Comparison of ENCODE assay signal across 28 mouse cellular contexts in the genomic region with DNA sequence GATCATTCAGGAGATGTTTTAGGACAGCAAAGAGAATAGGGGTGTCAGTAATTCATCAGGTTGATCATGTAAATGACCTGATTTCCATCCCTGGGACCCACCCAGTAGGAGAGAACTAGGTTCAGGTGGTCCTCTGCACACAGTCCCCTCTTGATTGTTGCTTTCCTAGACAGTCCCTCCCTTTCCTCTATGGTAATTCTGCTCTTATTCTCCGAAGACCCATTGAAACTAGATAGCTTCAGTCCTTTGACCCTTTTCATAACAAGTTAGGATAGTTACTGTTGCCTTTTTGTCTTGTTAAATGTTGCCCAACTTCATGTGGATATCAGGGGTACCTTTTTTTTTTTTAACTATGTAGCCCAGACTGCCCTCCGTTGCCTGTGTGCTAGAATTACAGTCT. TPM values are rescaled to one million over a fixed set of nuclear protein-coding genes. Genes with fewer than 3 reads are reported as not detected.
DNase-seq lines count a peak whose midpoint lies in the region; ATAC-seq and TF ChIP-seq lines count a peak whose summit lies in the region.
"Had no signal": no experiment of that assay in that cellular context is flagged by ENCODE, and none has a peak within 500 bp of the region (broad histone marks: within the 10 kb centered on the region; RNA-seq: fewer than 3 reads in every experiment).

No protein-coding gene starts in this region.

- no peak overlapping the region for H3K27ac ChIP-seq in liver, adult 2 months (replicated peaks; ENCODE audit: insufficient read depth, low read depth, low read length)
- no peak overlapping the region for H3K27ac ChIP-seq in liver, embryonic 12.5 days
- no peak overlapping the region for H3K27ac ChIP-seq in MEL (ENCODE audit: control insufficient read depth, low read depth, low read length)
- no peak overlapping the region for H3K27ac ChIP-seq in kidney, embryonic 15.5 days
- H3K27ac ChIP-seq: embryonic facial prominence, embryonic 12.5 days; forebrain, embryonic 13.5 days; hindbrain, embryonic 10.5 days; hindbrain, embryonic 14.5 days had no signal

- TF ChIP-seq RAD21 in MEL (IDR thresholded peaks at IDR 0.05; ENCODE audit: low read depth, low read length), result no peak

- TF ChIP-seq POLR2A in liver, adult 2 months (IDR thresholded peaks at IDR 0.05; ENCODE audit: extremely low read depth, insufficient read depth, low read length), result no peak
- no peak for TF ChIP-seq POLR2A in MEL (IDR thresholded peaks at IDR 0.05; ENCODE audit: control insufficient read depth in 1 of 2, insufficient read depth in 1 of 2, low read depth in 1 of 2, low read length in 2 of 2, poor library complexity in 1 of 2)

- no peak for DNase-seq in liver, adult 2 months (ENCODE audit: extremely low read depth, low read depth, low spot score)
- no peak for DNase-seq in MEL (ENCODE audit: low read depth, low spot score)
- peak; percentile 36 for DNase-seq in induced T-regulatory cell, adult 2 months (ENCODE audit: low read depth)
- DNase-seq in spleen, postnatal 4 days (ENCODE audit: low spot score in 2 of 2), result no peak
- DNase-seq in thymus, postnatal 0 days (ENCODE audit: low spot score), result no peak
- DNase-seq: adrenal gland, adult 8-10 months; adrenal gland, postnatal 36 days; B cell, adult 2 months; cerebellum, adult 9-10 months; cerebellum, postnatal 25 days; forebrain, postnatal 0 days; gastrocnemius, adult 2 months; gastrocnemius, postnatal 25 days had no signal

- H3K4me3 ChIP-seq in liver, adult 2 months (ENCODE audit: insufficient read depth, low read depth, low read length), result no peak overlapping the region
- no peak overlapping the region for H3K4me3 ChIP-seq in liver, embryonic 12.5 days
- no peak overlapping the region for H3K4me3 ChIP-seq in MEL (ENCODE audit: control insufficient read depth in 1 of 2, insufficient read depth in 1 of 2, low read depth in 2 of 2, low read length in 2 of 2)
- no peak overlapping the region for H3K4me3 ChIP-seq in kidney, embryonic 15.5 days (replicated peaks)
- H3K4me3 ChIP-seq: embryonic facial prominence, embryonic 12.5 days; forebrain, embryonic 13.5 days; gastrocnemius, adult 2 months; heart, embryonic 12.5 days; hindbrain, embryonic 10.5 days had no signal

- peaks cover 43% of the 10 kb centered on the region for H3K36me3 ChIP-seq in liver, adult 2 months (ENCODE audit: control insufficient read depth, insufficient read depth, low read length)
- H3K36me3 ChIP-seq in liver, embryonic 12.5 days, result peaks cover 23% of the 10 kb centered on the region
- H3K36me3 ChIP-seq in MEL (ENCODE audit: control insufficient read depth in 1 of 2, insufficient read depth in 2 of 2, low read length in 2 of 2), result peaks cover 19 to 24% of the 10 kb centered on the region in 2 experiments
- H3K36me3 ChIP-seq in kidney, embryonic 15.5 days, result peaks cover 39% of the 10 kb centered on the region

- no peak for TF ChIP-seq EP300 in MEL (IDR thresholded peaks at IDR 0.05; ENCODE audit: low read depth in 1 of 2, low read length in 2 of 2)

- H3K4me1 ChIP-seq in liver, adult 2 months (ENCODE audit: control insufficient read depth, insufficient read depth, low read length), result peaks cover 12% of the 10 kb centered on the region
- peaks cover 18% of the 10 kb centered on the region for H3K4me1 ChIP-seq in liver, embryonic 12.5 days
- peaks cover 9 to 19% of the 10 kb centered on the region in 2 experiments for H3K4me1 ChIP-seq in MEL (ENCODE audit: control insufficient read depth in 1 of 2, insufficient read depth in 2 of 2, low read length in 2 of 2)
- peaks cover 27% of the 10 kb centered on the region for H3K4me1 ChIP-seq in kidney, embryonic 15.5 days

- no peak for ATAC-seq in liver, embryonic 12.5 days
- ATAC-seq in kidney, embryonic 15.5 days (replicated peaks; ENCODE audit: low FRiP score), result no peak
- ATAC-seq: CD4-positive, CD25-positive, alpha-beta regulatory T cell, adult 4 months; forebrain, embryonic 13.5 days; forebrain, postnatal 0 days; Patski had no signal

- H3K27me3 ChIP-seq in liver, adult 2 months (ENCODE audit: control insufficient read depth, insufficient read depth, low read length), result no peaks in the 10 kb centered on the region
- H3K27me3 ChIP-seq in liver, embryonic 12.5 days (replicated peaks), result no peaks in the 10 kb centered on the region
- H3K27me3 ChIP-seq in MEL (ENCODE audit: control insufficient read depth in 1 of 2, insufficient read depth in 2 of 2, low read length in 2 of 2), result no peaks in the 10 kb centered on the region
- H3K27me3 ChIP-seq in kidney, embryonic 15.5 days, result no peaks in the 10 kb centered on the region
- H3K27me3 ChIP-seq: embryonic facial prominence, embryonic 12.5 days; forebrain, embryonic 13.5 days; heart, embryonic 12.5 days; Patski had no signal

- H3K4me2 ChIP-seq in liver, embryonic 12.5 days, result no peak overlapping the region
- H3K4me2 ChIP-seq in kidney, embryonic 15.5 days, result no peak overlapping the region
- H3K4me2 ChIP-seq: embryonic facial prominence, embryonic 12.5 days; forebrain, embryonic 13.5 days; heart, embryonic 12.5 days; hindbrain, embryonic 14.5 days had no signal

- H3K79me2 ChIP-seq in liver, adult 2 months (ENCODE audit: control insufficient read depth, insufficient read depth, low read length), result peaks cover 18% of the 10 kb centered on the region
- peaks cover 39% of the 10 kb centered on the region for H3K79me2 ChIP-seq in MEL (ENCODE audit: control insufficient read depth, insufficient read depth, low read length, poor library complexity)

- no peaks in the 10 kb centered on the region for H3K9me3 ChIP-seq in liver, embryonic 12.5 days (replicated peaks)
- no peaks in the 10 kb centered on the region for H3K9me3 ChIP-seq in MEL (replicated peaks; ENCODE audit: insufficient read depth, low read length)
- H3K9me3 ChIP-seq in kidney, embryonic 15.5 days (replicated peaks), result no peaks in the 10 kb centered on the region
- H3K9me3 ChIP-seq: embryonic facial prominence, embryonic 12.5 days; forebrain, embryonic 13.5 days; G1E; heart, embryonic 12.5 days; hindbrain, embryonic 10.5 days had no signal

- H3K9ac ChIP-seq in liver, adult 2 months (ENCODE audit: low read depth, low read length), result 0 out of 2 replicates have a peak overlapping the region, but pooled peaks have one; percentile 41
- H3K9ac ChIP-seq in liver, embryonic 12.5 days, result no peak overlapping the region
- no peak overlapping the region for H3K9ac ChIP-seq in MEL (ENCODE audit: control insufficient read depth, low read depth, low read length, poor library complexity, severe bottlenecking)
- no peak overlapping the region for H3K9ac ChIP-seq in kidney, embryonic 15.5 days
- H3K9ac ChIP-seq: embryonic facial prominence, embryonic 12.5 days; forebrain, embryonic 13.5 days; forebrain, postnatal 0 days; heart, embryonic 12.5 days; hindbrain, embryonic 14.5 days had no signal

- no peak for TF ChIP-seq CTCF in liver, adult 2 months (IDR thresholded peaks at IDR 0.05; ENCODE audit: low read depth, low read length)
- TF ChIP-seq CTCF in MEL (IDR thresholded peaks at IDR 0.05 in 2 of 3, conservative IDR thresholded peaks at IDR 0.05 in 1 of 3; ENCODE audit: control insufficient read depth in 1 of 3, insufficient read depth in 1 of 3, low read depth in 2 of 3, low read length in 3 of 3, poor library complexity in 1 of 3, severe bottlenecking in 1 of 3), result no peak

- WGBS in liver, adult 2 months, result 24% methylated on average over 2 of the region's 2 CpGs
- 79% methylated on average over 2 of the region's 2 CpGs for WGBS in liver, embryonic 12.5 days (ENCODE audit: insufficient replicate concordance)
- WGBS in kidney, embryonic 15.5 days, result 80% methylated on average over 2 of the region's 2 CpGs

RNA-seq across cellular contexts. Expression of gene Glud1, which starts 5.8 kb away (rescaled TPM):
- total RNA-seq in liver, adult 2 months (2014; rRNA removed), result 691 and 755 TPM in 2 replicates
- polyA plus RNA-seq in liver, adult 2 months (2012; rRNA removed), result 633 and 710 TPM in 2 replicates
- polyA plus RNA-seq in liver, embryonic 12.5 days (2016; fragmentation: Nextera tagmentation; extraction: Ambion mirVana), result 137 and 145 TPM in 2 replicates
- 92.3 and 99.9 TPM in 2 replicates for total RNA-seq in MEL (2012; rRNA removed)
- 100 to 1,000 TPM in 1 of 2 experiments, 10 to 100 TPM in 1; 57.1 to 125 TPM for polyA plus RNA-seq in MEL (2012; ENCODE audit: insufficient read depth in 1 of 2, insufficient read length in 2 of 2, low read depth in 1 of 2, low replicate concordance in 2 of 2, missing spikeins in 1 of 2)
- polyA plus RNA-seq in kidney, embryonic 15.5 days (2015; fragmentation: Nextera tagmentation; extraction: Ambion mirVana), result 102 and 105 TPM in 2 replicates
- 56.6 and 65.6 TPM in 2 replicates for polyA plus RNA-seq in thymus, postnatal 0 days (2015; fragmentation: Nextera tagmentation; extraction: Ambion mirVana)

RNA-seq across cellular contexts. Expression of gene Shld2, which starts 6.1 kb away (rescaled TPM):
- total RNA-seq in liver, adult 2 months (2014; rRNA removed), result 25.4 and 36.4 TPM in 2 replicates
- polyA plus RNA-seq in liver, adult 2 months (2012; rRNA removed), result 9.2 and 12.2 TPM in 2 replicates
- polyA plus RNA-seq in liver, embryonic 12.5 days (2016; fragmentation: Nextera tagmentation; extraction: Ambion mirVana), result 8.2 and 9.7 TPM in 2 replicates
- 7.9 and 9.2 TPM in 2 replicates for total RNA-seq in MEL (2012; rRNA removed)
- polyA plus RNA-seq in MEL (2012; ENCODE audit: insufficient read depth in 1 of 2, insufficient read length in 2 of 2, low read depth in 1 of 2, low replicate concordance in 2 of 2, missing spikeins in 1 of 2), result 1 to 10 TPM in 1 of 2 experiments, not detected in 1; 7.0 TPM
- polyA plus RNA-seq in kidney, embryonic 15.5 days (2015; fragmentation: Nextera tagmentation; extraction: Ambion mirVana), result 10.5 and 11.0 TPM in 2 replicates
- polyA plus RNA-seq in thymus, postnatal 0 days (2015; fragmentation: Nextera tagmentation; extraction: Ambion mirVana), result 16.5 and 22.6 TPM in 2 replicates

RNA-seq across cellular contexts. Expression of gene Fam25c, which starts 38.9 kb away (rescaled TPM):
- 56.3 and 66.7 TPM in 2 replicates for total RNA-seq in liver, adult 2 months (2014; rRNA removed)
- 74.3 and 146 TPM in 2 replicates for polyA plus RNA-seq in liver, adult 2 months (2012; rRNA removed)
- not detected in 2 replicates for polyA plus RNA-seq in liver, embryonic 12.5 days (2016; fragmentation: Nextera tagmentation; extraction: Ambion mirVana)
- total RNA-seq in MEL (2012; rRNA removed), result not detected in 2 replicates
- polyA plus RNA-seq in MEL (2012; ENCODE audit: insufficient read depth in 1 of 2, insufficient read length in 2 of 2, low read depth in 1 of 2, low replicate concordance in 2 of 2, missing spikeins in 1 of 2), result not detected
- polyA plus RNA-seq in kidney, embryonic 15.5 days (2015; fragmentation: Nextera tagmentation; extraction: Ambion mirVana), result 1.1 TPM in 1 of 2 replicates, not detected in the other
- 2.7 and 4.5 TPM in 2 replicates for polyA plus RNA-seq in thymus, postnatal 0 days (2015; fragmentation: Nextera tagmentation; extraction: Ambion mirVana)
- total RNA-seq: adrenal gland, adult 8-10 months; adrenal gland, postnatal 36 days; forebrain, postnatal 0 days; G1E; gastrocnemius, adult 2 months; granulocyte monocyte progenitor cell, adult 5-6 weeks; heart, adult 8-10 months; heart, postnatal 25 days had no signal
- polyA plus RNA-seq: CD4-positive, CD25-positive, alpha-beta regulatory T cell, adult 4 months; cortical plate, adult 2 months; embryonic facial prominence, embryonic 12.5 days; forebrain, embryonic 13.5 days; forebrain, postnatal 0 days; G1E; heart, embryonic 12.5 days; heart, embryonic 16.5 days; hindbrain, embryonic 10.5 days; hindbrain, embryonic 14.5 days; Patski had no signal

RNA-seq across cellular contexts. Expression of gene Sncg, which starts 58.2 kb away (rescaled TPM):
- 0.20 and 0.46 TPM in 2 replicates for total RNA-seq in liver, adult 2 months (2014; rRNA removed)
- polyA plus RNA-seq in liver, adult 2 months (2012; rRNA removed), result 0.11 and 0.45 TPM in 2 replicates
- 0.49 and 0.57 TPM in 2 replicates for polyA plus RNA-seq in liver, embryonic 12.5 days (2016; fragmentation: Nextera tagmentation; extraction: Ambion mirVana)
- total RNA-seq in MEL (2012; rRNA removed), result not detected in 2 replicates
- polyA plus RNA-seq in MEL (2012; ENCODE audit: insufficient read depth in 1 of 2, insufficient read length in 2 of 2, low read depth in 1 of 2, low replicate concordance in 2 of 2, missing spikeins in 1 of 2), result not detected
- 8.6 and 11.2 TPM in 2 replicates for polyA plus RNA-seq in kidney, embryonic 15.5 days (2015; fragmentation: Nextera tagmentation; extraction: Ambion mirVana)
- polyA plus RNA-seq in thymus, postnatal 0 days (2015; fragmentation: Nextera tagmentation; extraction: Ambion mirVana), result 7.8 and 8.4 TPM in 2 replicates
- total RNA-seq: granulocyte monocyte progenitor cell, adult 5-6 weeks had no signal
- polyA plus RNA-seq: CD4-positive, CD25-positive, alpha-beta regulatory T cell, adult 4 months; G1E; Patski had no signal

RNA-seq across cellular contexts. Expression of gene Mmrn2, which starts 58.9 kb away (rescaled TPM):
- 9.2 and 10.7 TPM in 2 replicates for total RNA-seq in liver, adult 2 months (2014; rRNA removed)
- polyA plus RNA-seq in liver, adult 2 months (2012; rRNA removed), result 3.0 and 3.4 TPM in 2 replicates
- 3.5 and 3.7 TPM in 2 replicates for polyA plus RNA-seq in liver, embryonic 12.5 days (2016; fragmentation: Nextera tagmentation; extraction: Ambion mirVana)
- 0.08 TPM in 1 of 2 replicates, not detected in the other for total RNA-seq in MEL (2012; rRNA removed)
- under 1 TPM in 1 of 2 experiments, not detected in 1; 0.03 TPM for polyA plus RNA-seq in MEL (2012; ENCODE audit: insufficient read depth in 1 of 2, insufficient read length in 2 of 2, low read depth in 1 of 2, low replicate concordance in 2 of 2, missing spikeins in 1 of 2)
- 16.0 and 17.8 TPM in 2 replicates for polyA plus RNA-seq in kidney, embryonic 15.5 days (2015; fragmentation: Nextera tagmentation; extraction: Ambion mirVana)
- polyA plus RNA-seq in thymus, postnatal 0 days (2015; fragmentation: Nextera tagmentation; extraction: Ambion mirVana), result 2.9 and 3.3 TPM in 2 replicates
- total RNA-seq: granulocyte monocyte progenitor cell, adult 5-6 weeks had no signal

Comparison
In these comparisons a context has a peak if more than half of its experiments do, and no peak if none do; other contexts are left out.
1. RNA of gene Fam25c, which starts 38.9 kb away (polyA plus RNA-seq): 74.3 to 146 TPM in liver, adult 2 months; 2.7 to 4.5 TPM in thymus, postnatal 0 days, 1.1 TPM in kidney, embryonic 15.5 days, not detected in liver, embryonic 12.5 days and not detected in MEL; every median in the first group is over 10 times any median in the second.